Mouse (Mus musculus): ENCODE results near the gene Hdhd5.

GRCm38 (mm10) chr6:120516879-120517278 is 14.2 kb downstream of the Hdhd5 start:
- TF ChIP-seq EP300 (IDR thresholded peaks at IDR 0.05; ENCODE audit: low read depth), result no peak
- TF ChIP-seq CTCF (IDR thresholded peaks at IDR 0.05; ENCODE audit: low read depth), result no peak
